Mouse (Mus musculus): ENCODE results near the gene Helq. TPM values are rescaled to one million over a fixed set of nuclear protein-coding genes. Genes with fewer than 3 reads are reported as not detected.

Helq gene
- polyA plus RNA-seq, 1 experiment from 2014 or later, result 19.9 TPM

DNA sequence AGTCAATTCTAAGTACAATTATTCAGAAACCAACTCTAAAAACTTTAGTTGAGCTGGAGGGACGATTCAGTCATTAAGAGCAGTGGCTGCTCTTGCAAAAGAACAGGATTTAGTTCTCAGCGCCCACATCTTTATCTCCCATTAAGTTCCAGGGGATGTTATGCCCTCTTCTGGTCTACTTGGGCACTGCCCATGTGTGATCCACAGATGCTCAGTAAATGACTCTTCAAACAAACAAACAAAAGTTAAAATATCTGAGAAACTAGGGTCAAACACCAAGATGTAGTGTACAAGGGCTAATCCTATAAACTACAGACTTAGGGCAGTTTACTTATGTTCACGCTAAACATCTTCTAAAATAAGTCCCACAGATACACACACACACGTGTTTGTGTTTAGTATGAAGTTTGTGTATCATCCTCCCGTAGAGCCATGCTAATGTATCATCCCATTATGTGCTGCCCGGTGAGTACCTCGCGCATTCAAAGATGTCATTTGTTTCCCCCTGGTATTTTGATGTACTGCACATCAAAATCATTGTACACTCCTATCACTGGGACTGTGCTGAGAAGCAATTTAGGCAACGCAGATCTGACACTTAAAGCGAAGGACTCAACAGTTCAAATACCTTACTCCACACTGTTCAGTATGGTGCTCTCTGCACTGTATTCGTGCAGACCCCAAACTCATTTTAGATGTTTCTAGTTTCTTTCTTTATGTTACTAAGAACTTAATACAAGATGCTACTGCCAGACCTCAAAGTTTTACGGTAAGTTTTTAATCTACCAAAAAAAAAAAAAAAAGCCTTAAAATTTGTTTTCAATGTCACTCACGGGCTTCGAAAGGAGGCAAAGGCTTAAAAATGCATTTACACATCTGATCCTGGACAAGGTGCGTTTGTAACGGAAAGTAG is 21.4 kb upstream of the Helq start:
- WGBS, result 28% methylated on average over 16 of the region's 16 CpGs
- H3K9ac ChIP-seq (ENCODE audit: low read length), result peak overlapping the region; percentile 98
- H3K4me1 ChIP-seq (replicated peaks; ENCODE audit: control insufficient read depth, insufficient read depth, low read length), result 0 out of 2 replicates have a peak, but pooled peaks cover 5% of the 10 kb centered on the region
- peaks cover 11% of the 10 kb centered on the region for H3K36me3 ChIP-seq (ENCODE audit: control insufficient read depth, insufficient read depth, low read length)
- H3K4me3 ChIP-seq (ENCODE audit: low read depth, low read length), result peak overlapping the region; percentile 87
- ATAC-seq (replicated peaks; ENCODE audit: low FRiP score, low TSS enrichment, low read depth) (no peak), DNase-seq (ENCODE audit: low spot score) (no peak)
- peak overlapping the region; percentile 84; the same call in 1 of the 2 replicates for H3K27ac ChIP-seq (ENCODE audit: low read depth)
- no peaks in the 10 kb centered on the region for H3K9me3 ChIP-seq (ENCODE audit: control insufficient read depth, low read length)
- H3K27me3 ChIP-seq (replicated peaks; ENCODE audit: control insufficient read depth, insufficient read depth, low read length), result no peaks in the 10 kb centered on the region
- H3K4me2 ChIP-seq (ENCODE audit: low read length), result peak overlapping the region; percentile 94

DNA sequence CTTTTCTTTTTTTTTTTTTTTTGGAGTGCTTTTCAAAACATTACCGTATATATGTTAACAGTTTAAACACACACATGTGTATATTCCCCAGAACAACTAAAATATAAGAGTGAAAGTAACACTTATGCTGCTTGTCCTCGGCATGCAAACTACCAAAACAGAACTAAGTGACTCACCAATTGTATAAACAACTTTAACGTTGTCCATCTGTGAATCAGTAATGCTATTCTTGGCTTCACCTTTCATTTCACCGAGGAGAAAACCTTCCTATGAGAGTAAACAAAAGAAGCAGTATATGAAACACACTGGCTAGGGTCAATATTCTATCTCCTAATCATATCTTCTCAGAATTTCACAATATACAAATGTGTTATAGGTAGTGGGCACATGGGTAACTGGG is 19.9 kb upstream of the Helq start:
- DNase-seq (ENCODE audit: low spot score) (no peak), ATAC-seq (replicated peaks; ENCODE audit: low FRiP score, low TSS enrichment, low read depth) (no peak)
- H3K4me3 ChIP-seq (ENCODE audit: low read depth, low read length), result no peak overlapping the region
- H3K36me3 ChIP-seq (ENCODE audit: control insufficient read depth, insufficient read depth, low read length), result peaks cover 16% of the 10 kb centered on the region
- 56% methylated on average over 4 of the region's 4 CpGs for WGBS
- H3K9me3 ChIP-seq (ENCODE audit: control insufficient read depth, low read length), result no peaks in the 10 kb centered on the region
- no peak overlapping the region for H3K27ac ChIP-seq (ENCODE audit: low read depth)
- H3K4me1 ChIP-seq (replicated peaks; ENCODE audit: control insufficient read depth, insufficient read depth, low read length), result 0 out of 2 replicates have a peak, but pooled peaks cover 5% of the 10 kb centered on the region
- H3K9ac ChIP-seq (ENCODE audit: low read length), result no peak overlapping the region
- no peak overlapping the region for H3K4me2 ChIP-seq (ENCODE audit: low read length)
- no peaks in the 10 kb centered on the region for H3K27me3 ChIP-seq (replicated peaks; ENCODE audit: control insufficient read depth, insufficient read depth, low read length)

DNA sequence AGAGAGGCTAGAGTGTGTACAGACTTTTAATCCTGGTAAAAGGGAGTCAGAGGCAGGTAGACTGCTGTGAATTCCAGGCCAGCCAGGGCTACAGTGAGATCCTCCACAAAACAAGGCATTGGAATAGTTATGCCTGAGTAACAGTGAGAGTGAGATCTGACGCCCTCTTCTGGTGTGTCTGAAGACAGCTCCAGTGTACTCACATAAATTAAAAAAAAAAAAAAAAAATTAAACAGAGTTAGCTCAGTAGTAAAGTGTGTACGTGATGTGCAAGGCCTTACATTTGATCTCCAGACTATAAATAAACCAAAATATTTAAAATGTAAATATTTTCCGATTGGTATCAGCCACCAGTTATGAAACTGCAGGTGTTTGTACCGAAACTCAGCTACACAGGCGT is 4.3 kb downstream of the Helq start:
- no peak for DNase-seq (ENCODE audit: low spot score)
- Histone ChIP-seq H3K9ac (ENCODE audit: low read length) (no peak overlapping the region), H3K27ac (ENCODE audit: low read depth) (no peak overlapping the region), H3K4me2 (ENCODE audit: low read length) (no peak overlapping the region), H3K27me3 (replicated peaks; ENCODE audit: control insufficient read depth, insufficient read depth, low read length) (no peaks in the 10 kb centered on the region), H3K9me3 (ENCODE audit: control insufficient read depth, low read length) (no peaks in the 10 kb centered on the region), H3K4me1 (replicated peaks; ENCODE audit: control insufficient read depth, insufficient read depth, low read length) (peaks cover 5% of the 10 kb centered on the region), H3K4me3 (ENCODE audit: low read depth, low read length) (no peak overlapping the region), H3K36me3 (ENCODE audit: control insufficient read depth, insufficient read depth, low read length) (peaks cover 45% of the 10 kb centered on the region)
- WGBS, result 79% methylated on average over 5 of the region's 5 CpGs
- ATAC-seq (replicated peaks; ENCODE audit: low FRiP score, low TSS enrichment, low read depth), result no peak

DNA sequence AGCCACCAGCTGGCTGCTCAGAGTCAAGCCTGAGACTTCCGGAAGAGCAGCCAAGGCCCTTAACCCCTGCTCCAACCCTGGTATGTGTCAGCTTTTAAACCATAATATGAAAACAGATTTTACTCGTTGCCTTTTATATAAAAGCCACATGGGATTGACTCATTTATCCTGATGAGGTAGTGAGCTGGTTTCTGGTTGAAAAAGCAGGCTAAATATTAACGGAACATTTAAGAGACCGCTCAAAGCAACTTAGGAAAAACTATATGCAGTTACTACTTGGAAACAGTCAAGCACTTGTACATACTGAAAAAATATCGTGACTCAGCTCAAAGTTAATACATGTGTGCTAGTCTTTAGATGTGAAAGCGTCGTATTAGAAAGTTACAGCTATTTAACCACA is 6.1 kb downstream of the Helq start:
- DNase-seq (ENCODE audit: low spot score), result no peak
- H3K36me3 ChIP-seq (ENCODE audit: control insufficient read depth, insufficient read depth, low read length), result peaks cover 59% of the 10 kb centered on the region
- H3K9ac ChIP-seq (ENCODE audit: low read length), result no peak overlapping the region
- H3K27me3 ChIP-seq (replicated peaks; ENCODE audit: control insufficient read depth, insufficient read depth, low read length), result no peaks in the 10 kb centered on the region
- H3K4me1 ChIP-seq (replicated peaks; ENCODE audit: control insufficient read depth, insufficient read depth, low read length), result no peaks in the 10 kb centered on the region
- no peaks in the 10 kb centered on the region for H3K9me3 ChIP-seq (ENCODE audit: control insufficient read depth, low read length)
- no peak for ATAC-seq (replicated peaks; ENCODE audit: low FRiP score, low TSS enrichment, low read depth)
- H3K27ac ChIP-seq (ENCODE audit: low read depth), result no peak overlapping the region
- H3K4me3 ChIP-seq (ENCODE audit: low read depth, low read length), result no peak overlapping the region
- 86% methylated on average over 7 of the region's 7 CpGs for WGBS
- no peak overlapping the region for H3K4me2 ChIP-seq (ENCODE audit: low read length)

DNA sequence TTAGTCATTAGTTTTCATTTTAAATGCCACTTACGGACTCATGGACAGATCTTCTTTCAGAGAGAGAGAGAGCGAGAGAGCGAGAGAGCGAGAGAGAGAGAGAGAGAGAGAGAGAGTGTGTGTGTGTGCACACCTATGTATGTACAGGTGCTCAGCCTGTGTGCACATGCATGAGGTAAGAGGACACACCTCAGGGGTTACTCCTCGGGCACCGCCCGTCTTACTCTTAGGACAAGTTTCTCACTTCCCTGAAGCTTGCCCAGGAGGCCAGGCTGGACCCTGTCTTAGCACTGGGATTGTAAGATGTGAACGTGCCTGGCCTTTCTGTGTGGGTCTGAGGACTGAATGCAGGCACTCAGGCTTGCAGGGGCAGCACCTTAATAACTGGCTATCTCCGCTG is 10.9 kb downstream of the Helq start:
- ATAC-seq (replicated peaks; ENCODE audit: low FRiP score, low TSS enrichment, low read depth) (no peak), DNase-seq (ENCODE audit: low spot score) (no peak)
- H3K9me3 ChIP-seq (ENCODE audit: control insufficient read depth, low read length), result no peaks in the 10 kb centered on the region
- no peak overlapping the region for H3K4me3 ChIP-seq (ENCODE audit: low read depth, low read length)
- peaks cover 73% of the 10 kb centered on the region for H3K36me3 ChIP-seq (ENCODE audit: control insufficient read depth, insufficient read depth, low read length)
- WGBS, result 92% methylated on average over 9 of the region's 9 CpGs
- no peak overlapping the region for H3K9ac ChIP-seq (ENCODE audit: low read length)
- no peak overlapping the region for H3K27ac ChIP-seq (ENCODE audit: low read depth)
- H3K27me3 ChIP-seq (replicated peaks; ENCODE audit: control insufficient read depth, insufficient read depth, low read length), result no peaks in the 10 kb centered on the region
- H3K4me1 ChIP-seq (replicated peaks; ENCODE audit: control insufficient read depth, insufficient read depth, low read length), result no peaks in the 10 kb centered on the region
- no peak overlapping the region for H3K4me2 ChIP-seq (ENCODE audit: low read length)

DNA sequence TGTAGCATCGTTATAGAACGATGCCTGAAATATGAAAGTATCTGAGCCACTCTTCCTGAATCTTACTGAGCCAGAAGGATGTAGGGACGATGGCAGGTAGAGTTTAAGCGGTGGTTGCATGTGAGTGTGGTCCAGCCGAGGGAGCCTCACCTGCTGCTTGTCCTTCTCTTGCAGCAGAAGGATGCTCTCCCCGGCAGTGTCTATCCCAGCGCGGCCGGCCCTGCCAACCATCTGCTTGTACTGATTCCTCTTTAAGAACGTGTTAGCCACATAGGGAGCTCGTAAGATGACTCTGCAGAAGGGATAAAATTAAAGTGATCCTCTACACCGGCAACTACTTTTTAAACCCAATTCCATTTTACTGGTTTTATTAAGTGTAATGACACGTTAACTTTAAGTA is 19.4 kb downstream of the Helq start:
- peaks cover 51% of the 10 kb centered on the region for H3K36me3 ChIP-seq (ENCODE audit: control insufficient read depth, insufficient read depth, low read length)
- 96% methylated on average over 13 of the region's 13 CpGs for WGBS

DNA sequence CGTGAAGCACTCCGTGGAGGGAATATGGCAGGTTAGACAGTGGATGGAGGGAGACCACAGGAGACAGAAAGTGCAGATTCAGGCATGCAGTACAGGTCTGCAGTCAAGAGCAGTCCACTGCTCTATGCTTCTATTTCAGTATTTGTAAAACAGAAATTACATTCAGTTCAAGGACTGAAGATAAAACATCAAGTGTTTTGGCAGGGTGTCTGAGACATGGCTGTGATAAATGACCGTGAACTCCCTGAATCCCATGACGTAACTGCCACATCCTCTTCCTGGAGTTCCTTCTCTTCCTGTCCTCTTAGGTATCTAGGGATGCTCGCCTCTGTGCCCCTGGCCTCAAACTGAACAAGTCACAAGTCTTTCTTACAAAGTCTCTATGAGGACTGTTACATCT is 21.5 kb downstream of the Helq start:
- Histone ChIP-seq H3K36me3 (ENCODE audit: control insufficient read depth, insufficient read depth, low read length) (peaks cover 60% of the 10 kb centered on the region), H3K27me3 (replicated peaks; ENCODE audit: control insufficient read depth, insufficient read depth, low read length) (no peaks in the 10 kb centered on the region), H3K9me3 (ENCODE audit: control insufficient read depth, low read length) (no peaks in the 10 kb centered on the region), H3K9ac (ENCODE audit: low read length) (no peak overlapping the region), H3K4me1 (replicated peaks; ENCODE audit: control insufficient read depth, insufficient read depth, low read length) (no peaks in the 10 kb centered on the region), H3K4me3 (ENCODE audit: low read depth, low read length) (no peak overlapping the region), H3K4me2 (ENCODE audit: low read length) (no peak overlapping the region), H3K27ac (ENCODE audit: low read depth) (no peak overlapping the region)
- ATAC-seq (replicated peaks; ENCODE audit: low FRiP score, low TSS enrichment, low read depth), result no peak
- DNase-seq (ENCODE audit: low spot score), result no peak
- WGBS, result 86% methylated on average over 5 of the region's 5 CpGs

More for the DNA sequence above, 19.4 kb downstream of the Helq start:
- Histone ChIP-seq H3K27ac (ENCODE audit: low read depth) (no peak overlapping the region), H3K4me3 (ENCODE audit: low read depth, low read length) (no peak overlapping the region), H3K9me3 (ENCODE audit: control insufficient read depth, low read length) (no peaks in the 10 kb centered on the region), H3K4me2 (ENCODE audit: low read length) (no peak overlapping the region), H3K27me3 (replicated peaks; ENCODE audit: control insufficient read depth, insufficient read depth, low read length) (no peaks in the 10 kb centered on the region), H3K9ac (ENCODE audit: low read length) (no peak overlapping the region), H3K4me1 (replicated peaks; ENCODE audit: control insufficient read depth, insufficient read depth, low read length) (no peaks in the 10 kb centered on the region)
- ATAC-seq (replicated peaks; ENCODE audit: low FRiP score, low TSS enrichment, low read depth), result no peak
- DNase-seq (ENCODE audit: low spot score), result no peak

DNA sequence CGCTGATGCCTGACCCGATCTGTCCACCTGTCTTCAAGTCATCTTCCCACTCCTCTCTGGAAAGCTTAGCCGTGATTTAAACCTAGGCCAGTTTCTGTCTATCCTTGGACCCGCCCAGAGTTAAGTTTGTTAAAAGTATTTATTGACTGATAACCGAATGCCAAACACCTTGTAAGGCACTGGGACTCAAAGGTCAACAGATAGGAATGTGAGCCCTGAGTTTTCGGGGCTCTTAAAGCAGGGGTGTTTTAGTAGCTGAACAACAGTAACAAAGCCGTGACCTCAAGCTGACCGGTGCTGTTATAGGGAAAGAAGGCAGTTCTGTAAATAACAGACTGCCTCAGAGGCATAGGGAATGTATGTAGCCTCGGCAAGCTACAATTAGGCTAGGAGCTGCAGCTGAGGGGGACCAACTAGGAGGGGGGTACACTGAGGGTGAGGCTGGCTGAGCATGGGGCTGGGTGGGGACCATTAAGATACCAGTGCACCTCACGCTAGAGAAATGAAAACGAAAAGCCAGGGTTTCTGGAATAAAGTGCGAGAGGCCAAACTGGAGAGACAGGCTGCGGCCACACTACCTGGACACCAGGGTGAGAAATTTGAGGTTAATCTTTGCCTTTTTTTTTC is 22.5 kb downstream of the Helq start:
- H3K27ac ChIP-seq (ENCODE audit: low read depth), result no peak overlapping the region
- ATAC-seq (replicated peaks; ENCODE audit: low FRiP score, low TSS enrichment, low read depth) (peak; percentile 50; the same call in 1 of the 2 replicates), DNase-seq (ENCODE audit: low spot score) (no peak)
- 62% methylated on average over 13 of the region's 13 CpGs for WGBS
- H3K4me3 ChIP-seq (ENCODE audit: low read depth, low read length), result no peak overlapping the region
- no peak overlapping the region for H3K9ac ChIP-seq (ENCODE audit: low read length)
- H3K4me1 ChIP-seq (replicated peaks; ENCODE audit: control insufficient read depth, insufficient read depth, low read length), result no peaks in the 10 kb centered on the region
- H3K4me2 ChIP-seq (ENCODE audit: low read length), result 0 out of 2 replicates have a peak overlapping the region, but pooled peaks have one; percentile 2
- no peaks in the 10 kb centered on the region for H3K9me3 ChIP-seq (ENCODE audit: control insufficient read depth, low read length)
- peaks cover 66% of the 10 kb centered on the region for H3K36me3 ChIP-seq (ENCODE audit: control insufficient read depth, insufficient read depth, low read length)
- no peaks in the 10 kb centered on the region for H3K27me3 ChIP-seq (replicated peaks; ENCODE audit: control insufficient read depth, insufficient read depth, low read length)

Data from intestine, embryonic 14.5 days (tissue).